Mouse (Mus musculus) lung, postnatal 36 days (tissue): ENCODE data around the gene Gm45062.

ENCODE experiments used
- DNase-seq: peaks from one replicate; pipeline ENCODE4 v3.0.0; 2022; ENCODE audit warnings: mixed read lengths

The Gm45062 gene

GRCm38 (mm10) chr6:8631362-8631761 lies 372.1 kb downstream of the Gm45062 start:
- no peak for DNase-seq

DNA sequence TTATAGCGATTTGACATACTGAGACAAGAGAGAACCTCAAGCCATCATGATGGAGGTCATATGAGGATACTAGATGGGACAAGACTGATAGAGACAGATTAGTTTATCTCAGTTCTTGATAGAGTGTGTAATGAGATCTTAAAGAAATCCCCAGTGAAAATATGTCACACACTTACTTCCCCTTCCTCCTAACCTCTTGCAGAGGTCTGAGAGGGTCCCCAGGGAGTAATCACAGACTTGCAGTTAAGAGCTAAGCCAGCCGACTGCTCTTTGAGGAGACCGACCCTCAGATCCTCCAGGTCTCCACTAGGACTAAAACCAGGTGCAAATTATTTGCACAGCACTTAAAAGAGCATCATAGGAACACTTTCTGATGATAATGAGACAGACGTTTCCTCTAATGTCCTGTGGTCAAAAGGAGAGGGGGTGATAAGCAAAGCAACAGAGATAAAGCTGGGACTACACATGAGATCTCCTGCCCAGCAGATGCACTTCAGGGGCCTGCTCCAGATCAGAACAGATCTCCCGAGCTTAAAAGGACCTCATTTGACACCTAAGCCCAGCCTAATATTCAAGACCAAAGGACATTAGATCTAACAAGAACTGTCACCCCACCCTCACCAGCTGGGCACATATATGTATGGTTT lies 372.9 kb downstream of the Gm45062 start:
- DNase-seq = no peak

- no peak for DNase-seq
Measured at GRCm38 (mm10) chr6:8632701-8633100, 373.5 kb downstream of the Gm45062 start.

DNA sequence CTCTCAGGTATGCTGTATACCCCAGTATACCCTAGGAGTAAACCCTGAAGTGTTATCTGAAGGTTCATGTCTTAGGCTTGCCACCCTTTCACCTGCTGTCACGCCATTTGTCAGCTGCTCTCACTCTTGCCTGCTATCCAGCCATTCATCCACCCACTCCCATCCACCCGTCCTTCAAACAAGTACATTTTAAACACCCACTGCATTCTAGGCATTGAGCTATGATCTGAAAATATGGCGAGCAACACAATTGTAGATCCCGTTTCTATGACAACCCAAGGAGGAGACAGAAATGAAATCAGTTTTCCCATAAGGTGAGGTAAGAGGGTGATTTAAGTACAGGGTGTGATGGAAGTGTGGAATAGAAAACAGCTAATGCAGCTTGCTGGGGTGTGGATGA lies 378.9 kb downstream of the Gm45062 start:
- no peak for DNase-seq

DNA sequence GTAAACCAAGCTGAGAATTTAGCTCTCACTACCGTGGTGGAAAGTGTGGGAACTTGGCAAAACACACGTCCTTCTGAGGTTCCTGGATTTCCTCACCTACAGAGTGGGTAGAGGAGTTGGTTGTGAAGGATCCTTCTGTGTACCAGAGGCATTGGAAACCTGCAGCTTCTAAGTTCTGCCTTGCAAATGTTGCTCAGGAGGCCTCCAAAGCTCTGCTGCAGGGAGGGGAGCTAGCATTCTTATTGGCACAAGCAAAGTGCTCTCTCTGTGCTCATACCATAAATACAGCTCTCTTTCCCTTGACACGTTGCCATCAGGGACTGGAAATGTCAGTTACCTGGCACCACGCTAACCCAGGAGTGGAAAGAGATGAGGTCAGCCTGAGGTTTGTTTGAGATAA lies 379.6 kb downstream of the Gm45062 start:
- no peak for DNase-seq

GRCm38 (mm10) chr6:8639526-8639925 lies 380.3 kb downstream of the Gm45062 start:
- DNase-seq = no peak

DNA sequence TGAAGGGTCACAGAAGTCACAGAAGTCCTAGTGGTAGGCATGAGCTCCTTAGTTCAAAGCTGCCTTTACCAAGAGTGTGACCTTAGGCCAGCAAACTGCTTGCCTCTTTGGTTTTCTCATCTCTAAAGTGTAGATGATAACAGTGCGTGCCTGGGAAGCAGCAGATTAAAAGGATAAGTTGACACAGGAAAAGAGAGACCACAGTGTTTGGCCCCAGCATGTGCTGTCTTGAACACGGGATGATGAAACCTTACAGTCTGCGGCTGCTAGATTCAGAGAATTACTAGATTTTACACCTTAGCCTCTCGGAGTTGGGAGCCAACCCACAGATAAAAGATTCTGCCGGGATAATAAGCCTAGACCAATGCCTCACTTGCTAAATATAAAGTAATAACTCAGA lies 381.6 kb downstream of the Gm45062 start:
- DNase-seq = no peak

DNA sequence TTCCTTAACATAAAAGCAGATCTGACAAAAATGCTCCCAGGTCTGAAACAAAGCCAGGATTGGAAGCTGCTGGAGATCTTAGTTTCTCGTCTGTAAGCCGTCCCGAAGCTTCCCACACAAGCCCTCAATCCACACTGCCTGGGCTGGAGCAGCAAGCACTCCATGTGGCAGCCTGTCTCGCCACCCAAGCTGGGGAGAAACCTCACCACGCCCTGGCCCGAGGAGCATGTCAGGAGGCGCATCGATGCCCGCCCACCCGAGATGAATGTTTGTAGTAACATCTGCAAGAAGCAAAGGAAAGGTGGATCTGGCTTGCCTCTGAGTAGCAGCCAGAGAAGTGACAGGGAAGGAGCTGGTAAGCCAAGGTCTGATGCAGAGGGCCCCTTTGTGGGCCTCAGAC lies 385.5 kb downstream of the Gm45062 start:
- DNase-seq = no peak

DNA sequence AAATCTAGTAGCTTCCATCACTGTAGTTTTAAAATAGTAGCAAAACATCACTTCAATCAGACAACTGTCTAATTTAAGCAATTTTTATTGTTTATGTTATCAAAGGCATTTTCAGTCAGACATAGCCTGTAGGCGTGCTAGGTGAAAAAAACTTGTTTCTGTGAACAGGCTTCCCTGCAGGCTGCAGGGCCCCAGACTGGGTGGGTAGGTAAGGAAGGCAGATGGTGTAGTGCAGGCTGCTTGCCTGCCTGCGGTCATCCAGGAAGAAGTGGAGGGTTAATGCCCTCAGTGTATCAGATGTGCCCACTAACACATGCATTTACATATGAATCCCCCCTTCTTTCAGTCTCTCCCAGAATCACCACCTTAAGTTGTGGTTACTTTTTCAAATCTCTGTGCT lies 386.5 kb downstream of the Gm45062 start:
- DNase-seq = no peak
